Mouse (Mus musculus) ES-E14 (cell line): ENCODE measurements at regions not wholly inside any gene's neighbourhood (a gene's known extent, or its start where the extent isn't known, plus 50 kb on each side); places are given as distances from the start of the nearest gene placed in this dataset.
"Not testable (repeated sequence)": the region's sequence is repeated elsewhere in the genome, so short reads cannot be mapped to it uniquely, and the experiment has no call there.

Experiments used
- DNase-seq: peaks from one replicate; pipeline ENCODE4 v3.0.0-alpha.2; 2013; ENCODE audit warnings: low read depth, low spot score
- H3K27ac ChIP-seq: 2 replicates; pipeline ENCODE4 v1.5.1; 2012; ENCODE audit warnings: low read depth, mild to moderate bottlenecking, low read length, moderate library complexity, mixed read lengths; ENCODE audit not compliant: poor library complexity, insufficient read depth, severe bottlenecking
- H3K36me3 ChIP-seq: 2 replicates; pipeline ENCODE4 v1.6.1; 2012; ENCODE audit warnings: mild to moderate bottlenecking, low read length, moderate library complexity, mixed read lengths; ENCODE audit not compliant: control insufficient read depth, poor library complexity, insufficient read depth, severe bottlenecking
- H3K4me1 ChIP-seq, 2 experiments: fragments of 150-350 bp in 1 of 2; sonication (generic) in 1 of 2; 2 replicates each; pipeline ENCODE4 v1.6.1; 2012; ENCODE audit warnings: low read length in 2 of 2, mild to moderate bottlenecking in 1 of 2, mixed read lengths in 1 of 2; ENCODE audit not compliant: control insufficient read depth in 2 of 2, insufficient read depth in 2 of 2, poor library complexity in 1 of 2
- H3K4me3 ChIP-seq, 2 experiments: fragments of 150-350 bp in 1 of 2; sonication (generic) in 1 of 2; 2 replicates each; pipeline ENCODE4 v1.5.1; 2012; ENCODE audit warnings: low read length in 2 of 2, low read depth in 1 of 2, mild to moderate bottlenecking in 1 of 2, mixed read lengths in 1 of 2; ENCODE audit not compliant: insufficient read depth in 1 of 2, poor library complexity in 1 of 2, severe bottlenecking in 1 of 2
- H3K9ac ChIP-seq: 2 replicates; pipeline ENCODE4 v1.6.1; 2012; ENCODE audit warnings: low read depth, mild to moderate bottlenecking, low read length, mixed read lengths; ENCODE audit not compliant: poor library complexity, insufficient read depth, severe bottlenecking
- H3K9me3 ChIP-seq: fragments of 150-350 bp; sonication (generic); 2 replicates; pipeline ENCODE4 v1.6.1; 2012; ENCODE audit warnings: low read depth, mild to moderate bottlenecking, low read length; ENCODE audit not compliant: control insufficient read depth, insufficient read depth
- CHD2 ChIP-seq: IDR thresholded peaks from 2 replicates; pipeline ENCODE4 v1.6.1; 2014; ENCODE audit warnings: mild to moderate bottlenecking, low read depth, low read length, inconsistent platforms
- HCFC1 ChIP-seq: IDR thresholded peaks from 2 replicates; pipeline ENCODE4 v1.6.1; 2012; ENCODE audit warnings: low read length, inconsistent platforms, borderline replicate concordance; ENCODE audit not compliant: insufficient read depth
- MAFK ChIP-seq: IDR thresholded peaks from 2 replicates; pipeline ENCODE4 v1.6.1; 2014; ENCODE audit warnings: mild to moderate bottlenecking, low read depth, low read length, inconsistent platforms; ENCODE audit not compliant: insufficient read depth
- ZC3H11A ChIP-seq: IDR thresholded peaks from 2 replicates; pipeline ENCODE4 v1.6.1; 2012; ENCODE audit warnings: low read depth, mild to moderate bottlenecking, inconsistent platforms, low read length, borderline replicate concordance
- ZNF384 ChIP-seq: IDR thresholded peaks from 2 replicates; pipeline ENCODE4 v1.6.1; 2012; ENCODE audit warnings: low read depth, low read length, inconsistent platforms
- in situ Hi-C, 2 experiments: fragments of 600-800 bp; cut with MboI; formaldehyde crosslinking; loops; one replicate each; pipeline ENCODE4 v1.15.1; 2025; ENCODE audit warnings: low sequenced_read_pairs in 2 of 2, inconsistent platforms in 1 of 2; ENCODE audit not compliant: unreplicated experiment in 2 of 2

- DNase-seq = no peak
- TF ChIP-seq ZC3H11A = no peak
- no peak for TF ChIP-seq MAFK
- TF ChIP-seq ZNF384 = no peak
- TF ChIP-seq HCFC1 = no peak
- TF ChIP-seq CHD2 = no peak
- Histone ChIP-seq H3K36me3 (no peaks in the 10 kb centered on the region), H3K27ac (no peak overlapping the region), H3K4me1 (no peaks in the 10 kb centered on the region), H3K4me3 (no peak overlapping the region), H3K9me3 (no peaks in the 10 kb centered on the region), H3K9ac (no peak overlapping the region)
- in situ Hi-C loops = loop anchor here in 1 of 2 experiments (10.0 kb wide), 1 partner anchor 63 kb away; no protein-coding TSS in a partner anchor
Measured at GRCm38 (mm10) chr14:8867641-8868040, 201.6 kb upstream of the 4930452B06Rik start.

DNA sequence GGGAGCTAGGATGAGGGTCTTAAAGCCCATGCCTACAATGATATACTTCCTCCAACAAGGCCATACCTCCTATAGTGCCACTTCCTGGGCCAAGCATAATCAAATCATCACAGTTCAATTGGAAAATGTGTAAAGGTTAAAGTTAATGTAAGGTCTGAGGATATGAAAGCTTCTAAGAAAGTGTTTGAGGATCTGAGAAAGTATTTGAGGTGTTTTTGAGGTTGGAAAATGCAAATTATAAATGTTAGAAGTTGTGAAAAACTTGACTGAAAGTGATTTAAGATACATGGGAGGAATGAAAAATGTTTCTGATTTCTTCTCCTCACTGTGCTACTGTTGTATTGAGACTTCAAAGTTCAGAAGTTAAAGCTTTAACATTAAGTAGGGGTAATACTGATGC is 185.5 kb upstream of the 4930452B06Rik start:
- Histone ChIP-seq H3K9ac (no peak overlapping the region), H3K27ac (no peak overlapping the region), H3K4me1 (no peaks in the 10 kb centered on the region), H3K9me3 (no peaks in the 10 kb centered on the region), H3K4me3 (no peak overlapping the region), H3K36me3 (no peaks in the 10 kb centered on the region)
- TF ChIP-seq ZNF384 (no peak), MAFK (no peak)
- no peak for DNase-seq
- in situ Hi-C loops = no loop called here

GRCm38 (mm10) chr14:8850208-8850607 is 184.2 kb upstream of the 4930452B06Rik start:
- no peak for TF ChIP-seq CHD2
- no peak for TF ChIP-seq ZNF384
- TF ChIP-seq ZC3H11A = no peak
- TF ChIP-seq MAFK = no peak
- TF ChIP-seq HCFC1 = no peak
- Histone ChIP-seq H3K4me3 (no peak overlapping the region), H3K36me3 (no peaks in the 10 kb centered on the region), H3K4me1 (no peaks in the 10 kb centered on the region), H3K9ac (no peak overlapping the region), H3K9me3 (no peaks in the 10 kb centered on the region), H3K27ac (no peak overlapping the region)
- DNase-seq = peak; percentile 12
- in situ Hi-C loops = no loop called here

DNA sequence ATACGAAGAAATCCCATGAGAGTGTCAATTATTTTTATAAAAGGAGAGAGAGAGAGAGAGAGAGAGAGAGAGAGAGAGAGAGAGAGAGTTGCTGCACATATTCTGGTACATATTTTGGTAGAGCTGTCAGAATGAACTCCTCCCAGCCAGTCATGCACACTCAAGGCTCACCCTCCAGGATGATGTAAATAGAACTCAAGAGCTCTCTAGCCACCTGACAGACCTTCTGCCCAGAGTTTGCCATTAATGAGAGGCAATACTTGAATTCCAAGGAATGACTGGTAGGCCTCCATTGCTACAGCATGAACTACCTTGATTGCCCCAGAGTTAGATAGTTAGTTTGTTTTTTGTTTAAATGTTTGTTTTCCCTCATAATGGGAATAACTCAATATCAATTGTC is 167.5 kb upstream of the 4930452B06Rik start:
- in situ Hi-C loops = no loop called here
- Histone ChIP-seq H3K4me3 (no peak overlapping the region), H3K4me1 (no peaks in the 10 kb centered on the region), H3K9ac (no peak overlapping the region), H3K36me3 (no peaks in the 10 kb centered on the region), H3K27ac (no peak overlapping the region), H3K9me3 (no peaks in the 10 kb centered on the region)
- no peak for TF ChIP-seq ZNF384
- no peak for TF ChIP-seq MAFK
- TF ChIP-seq HCFC1 = no peak
- no peak for TF ChIP-seq ZC3H11A
- TF ChIP-seq CHD2 = no peak
- DNase-seq = no peak

- in situ Hi-C loops = loop anchor here in 1 of 2 experiments (10.0 kb wide), 1 partner anchor 65 kb away; no protein-coding TSS in a partner anchor
- H3K9ac ChIP-seq, H3K9me3 ChIP-seq, H3K27ac ChIP-seq, H3K4me3 ChIP-seq, DNase-seq, H3K4me1 ChIP-seq, H3K36me3 ChIP-seq: not testable (repeated sequence)
Measured at GRCm38 (mm10) chr14:8800217-8800616, 134.2 kb upstream of the 4930452B06Rik start.
